Mouse (Mus musculus) liver, embryonic 15.5 days (tissue): ENCODE data around the gene Ttk. TPM values are rescaled to one million over a fixed set of nuclear protein-coding genes. Genes with fewer than 3 reads are reported as not detected.

ENCODE experiments used
- ATAC-seq: fragments of 200-750 bp; cut with Nextera tagmentation; 2 replicates; pipeline ENCODE4 v1.8.0; 2017; ENCODE audit warnings: moderate number of reproducible peaks, mild to moderate bottlenecking, moderate library complexity; ENCODE audit not compliant: insufficient read depth
- H3K27ac ChIP-seq: fragments of 300-500 bp; sonication (generic); replicated peaks from 2 replicates; pipeline ENCODE4 v1.5.1; 2015; ENCODE audit warnings: mild to moderate bottlenecking, inconsistent platforms
- H3K27me3 ChIP-seq: fragments of 300-500 bp; sonication (generic); 2 replicates; pipeline ENCODE4 v1.6.1; 2015; ENCODE audit warnings: mild to moderate bottlenecking, inconsistent platforms
- H3K36me3 ChIP-seq: fragments of 300-500 bp; sonication (generic); replicated peaks from 2 replicates; pipeline ENCODE4 v1.6.1; 2015; ENCODE audit warnings: moderate library complexity, mild to moderate bottlenecking, inconsistent platforms
- H3K4me1 ChIP-seq: fragments of 300-500 bp; sonication (generic); replicated peaks from 2 replicates; pipeline ENCODE4 v1.6.1; 2015; ENCODE audit warnings: inconsistent platforms
- H3K4me2 ChIP-seq: fragments of 300-500 bp; sonication (generic); 2 replicates; pipeline ENCODE4 v1.6.1; 2015; ENCODE audit warnings: moderate library complexity, mild to moderate bottlenecking, inconsistent platforms
- H3K4me3 ChIP-seq: fragments of 300-500 bp; sonication (generic); replicated peaks from 2 replicates; pipeline ENCODE4 v1.5.1; 2015; ENCODE audit warnings: mild to moderate bottlenecking, inconsistent platforms
- H3K9ac ChIP-seq: fragments of 300-500 bp; sonication (generic); 2 replicates; pipeline ENCODE4 v1.6.1; 2015; ENCODE audit warnings: moderate library complexity, mild to moderate bottlenecking, inconsistent platforms
- H3K9me3 ChIP-seq: fragments of 300-500 bp; sonication (generic); replicated peaks from 2 replicates; pipeline ENCODE4 v1.6.1; 2016; ENCODE audit warnings: inconsistent platforms
- WGBS: fragments of 180-500 bp; shearing (Covaris S2); methylation state at CpG from one replicate; pipeline ENCODE4 v1.1.7; 2015; ENCODE audit warnings: mixed read lengths; ENCODE audit not compliant: insufficient replicate concordance; 5-methylcytosine and 5-hydroxymethylcytosine counted together
- polyA plus RNA-seq: library from polyadenylated mRNA; unstranded; fragments of >200 nt; fragmentation: Nextera tagmentation; extraction: Ambion mirVana; gene quantifications from 2 replicates; pipeline ENCODE4 v1.2.1, GENCODE M21; 2015

Gene Ttk
- polyA plus RNA-seq, 1 experiment from 2014 or later: 15.9 TPM

- no peak for ATAC-seq
- Histone ChIP-seq H3K27ac (no peak overlapping the region), H3K9me3 (no peaks in the 10 kb centered on the region), H3K36me3 (no peaks in the 10 kb centered on the region), H3K27me3 (no peaks in the 10 kb centered on the region), H3K4me1 (no peaks in the 10 kb centered on the region), H3K4me2 (no peak overlapping the region), H3K4me3 (no peak overlapping the region), H3K9ac (no peak overlapping the region)
- 67% methylated on average over 2 of the region's 2 CpGs for WGBS
These were observed 13.5 kb upstream of the Ttk start for GRCm38 (mm10) chr9:83820976-83821375.

- Histone ChIP-seq H3K9me3 (no peaks in the 10 kb centered on the region), H3K36me3 (no peaks in the 10 kb centered on the region), H3K27ac (no peak overlapping the region), H3K9ac (no peak overlapping the region), H3K4me3 (no peak overlapping the region), H3K4me1 (no peaks in the 10 kb centered on the region), H3K27me3 (no peaks in the 10 kb centered on the region), H3K4me2 (no peak overlapping the region)
- ATAC-seq: no peak
- WGBS: 57% methylated on average over 5 of the region's 5 CpGs
These were observed 11.6 kb upstream of the Ttk start for GRCm38 (mm10) chr9:83822925-83823324.

- no peaks in the 10 kb centered on the region for H3K9me3 ChIP-seq
- H3K9ac ChIP-seq: no peak overlapping the region
- H3K4me3 ChIP-seq: no peak overlapping the region
- H3K27ac ChIP-seq: no peak overlapping the region
- peaks cover 4% of the 10 kb centered on the region for H3K4me1 ChIP-seq
- no peak overlapping the region for H3K4me2 ChIP-seq
- no peaks in the 10 kb centered on the region for H3K36me3 ChIP-seq
- H3K27me3 ChIP-seq: no peaks in the 10 kb centered on the region
- WGBS: 45% methylated on average over 5 of the region's 5 CpGs
- no peak for ATAC-seq
These were observed 4.6 kb upstream of the Ttk start for GRCm38 (mm10) chr9:83829896-83830295.

- Histone ChIP-seq H3K4me2 (no peak overlapping the region), H3K4me1 (peaks cover 14% of the 10 kb centered on the region), H3K9ac (no peak overlapping the region), H3K9me3 (no peaks in the 10 kb centered on the region), H3K36me3 (0 out of 2 replicates have a peak, but pooled peaks cover 2% of the 10 kb centered on the region), H3K27me3 (no peaks in the 10 kb centered on the region), H3K4me3 (no peak overlapping the region), H3K27ac (no peak overlapping the region)
- no peak for ATAC-seq
- 60% methylated on average over 8 of the region's 8 CpGs for WGBS
These were observed 3.3 kb upstream of the Ttk start for GRCm38 (mm10) chr9:83831152-83831551.

- H3K36me3 ChIP-seq: peaks cover 16% of the 10 kb centered on the region
- peak overlapping the region; percentile 98 for H3K4me3 ChIP-seq
- peak overlapping the region; percentile 88 for H3K9ac ChIP-seq
- WGBS: under 1% methylated on average over 27 of the region's 27 CpGs
- peak; percentile 77 for ATAC-seq
- no peaks in the 10 kb centered on the region for H3K27me3 ChIP-seq
- H3K4me1 ChIP-seq: peaks cover 22% of the 10 kb centered on the region
- H3K9me3 ChIP-seq: no peaks in the 10 kb centered on the region
- H3K4me2 ChIP-seq: peak overlapping the region; percentile 85
- peak overlapping the region; percentile 70 for H3K27ac ChIP-seq
These were observed 342 bp downstream of the Ttk start for GRCm38 (mm10) chr9:83834748-83835313.

GRCm38 (mm10) chr9:83852464-83852863, 18.0 kb downstream of the Ttk start:
- Histone ChIP-seq H3K9me3 (no peaks in the 10 kb centered on the region), H3K36me3 (peaks cover 68% of the 10 kb centered on the region), H3K27ac (no peak overlapping the region), H3K4me3 (no peak overlapping the region), H3K9ac (no peak overlapping the region), H3K4me1 (no peaks in the 10 kb centered on the region), H3K4me2 (no peak overlapping the region), H3K27me3 (no peaks in the 10 kb centered on the region)
- ATAC-seq: no peak
- 83% methylated on average over 3 of the region's 3 CpGs for WGBS

- peak; percentile 90 for ATAC-seq
- peaks cover 75% of the 10 kb centered on the region for H3K36me3 ChIP-seq
These were observed 30.7 kb downstream of the Ttk start for GRCm38 (mm10) chr9:83865165-83865564.

GRCm38 (mm10) chr9:83882191-83882590, 47.7 kb downstream of the Ttk start:
- Histone ChIP-seq H3K36me3 (no peaks in the 10 kb centered on the region), H3K4me1 (no peaks in the 10 kb centered on the region), H3K4me2 (no peak overlapping the region), H3K4me3 (no peak overlapping the region), H3K9ac (no peak overlapping the region), H3K27me3 (no peaks in the 10 kb centered on the region), H3K9me3 (no peaks in the 10 kb centered on the region), H3K27ac (no peak overlapping the region)
- ATAC-seq: no peak
- WGBS: 65% methylated on average over 6 of the region's 6 CpGs

More at GRCm38 (mm10) chr9:83865165-83865564, 30.7 kb downstream of the Ttk start:
- 47% methylated on average over 4 of the region's 4 CpGs for WGBS
- Histone ChIP-seq H3K9me3 (no peaks in the 10 kb centered on the region), H3K4me2 (peak overlapping the region; percentile 36; the same call in 1 of the 2 replicates), H3K27me3 (no peaks in the 10 kb centered on the region), H3K4me1 (peaks cover 15% of the 10 kb centered on the region), H3K27ac (peak overlapping the region; percentile 43; the same call in 1 of the 2 replicates), H3K9ac (no peak overlapping the region), H3K4me3 (no peak overlapping the region)

- no peak overlapping the region for H3K9ac ChIP-seq
- H3K27ac ChIP-seq: no peak overlapping the region
- no peaks in the 10 kb centered on the region for H3K36me3 ChIP-seq
- H3K4me3 ChIP-seq: no peak overlapping the region
- no peak for ATAC-seq
- H3K27me3 ChIP-seq: no peaks in the 10 kb centered on the region
- no peaks in the 10 kb centered on the region for H3K9me3 ChIP-seq
- H3K4me1 ChIP-seq: no peaks in the 10 kb centered on the region
- H3K4me2 ChIP-seq: no peak overlapping the region
These were observed 51.7 kb downstream of the Ttk start for GRCm38 (mm10) chr9:83886149-83886548.

- no peaks in the 10 kb centered on the region for H3K4me1 ChIP-seq
- H3K9me3 ChIP-seq: no peaks in the 10 kb centered on the region
- H3K27me3 ChIP-seq: no peaks in the 10 kb centered on the region
- ATAC-seq: no peak
- H3K9ac ChIP-seq: no peak overlapping the region
- WGBS: 70% methylated on average over 5 of the region's 5 CpGs
- H3K4me2 ChIP-seq: no peak overlapping the region
- no peaks in the 10 kb centered on the region for H3K36me3 ChIP-seq
- no peak overlapping the region for H3K4me3 ChIP-seq
- H3K27ac ChIP-seq: no peak overlapping the region
These were observed 53.7 kb downstream of the Ttk start for GRCm38 (mm10) chr9:83888214-83888613.

GRCm38 (mm10) chr9:83893073-83893472, 58.6 kb downstream of the Ttk start:
- Histone ChIP-seq H3K36me3 (no peaks in the 10 kb centered on the region), H3K4me2 (no peak overlapping the region), H3K27ac (no peak overlapping the region), H3K9ac (no peak overlapping the region), H3K4me3 (no peak overlapping the region), H3K27me3 (no peaks in the 10 kb centered on the region), H3K4me1 (no peaks in the 10 kb centered on the region), H3K9me3 (no peaks in the 10 kb centered on the region)
- 63% methylated on average over 8 of the region's 8 CpGs for WGBS
- no peak for ATAC-seq

GRCm38 (mm10) chr9:83893767-83894330, 59.4 kb downstream of the Ttk start:
- no peaks in the 10 kb centered on the region for H3K27me3 ChIP-seq
- H3K27ac ChIP-seq: no peak overlapping the region
- no peak overlapping the region for H3K9ac ChIP-seq
- H3K4me1 ChIP-seq: no peaks in the 10 kb centered on the region
- peak; percentile 80 for ATAC-seq
- H3K9me3 ChIP-seq: no peaks in the 10 kb centered on the region
- H3K4me2 ChIP-seq: no peak overlapping the region
- H3K36me3 ChIP-seq: no peaks in the 10 kb centered on the region
- 56% methylated on average over 4 of the region's 4 CpGs for WGBS
- H3K4me3 ChIP-seq: no peak overlapping the region
